Mouse (Mus musculus): ENCODE measurements around the gene Fcgr4.

DNA sequence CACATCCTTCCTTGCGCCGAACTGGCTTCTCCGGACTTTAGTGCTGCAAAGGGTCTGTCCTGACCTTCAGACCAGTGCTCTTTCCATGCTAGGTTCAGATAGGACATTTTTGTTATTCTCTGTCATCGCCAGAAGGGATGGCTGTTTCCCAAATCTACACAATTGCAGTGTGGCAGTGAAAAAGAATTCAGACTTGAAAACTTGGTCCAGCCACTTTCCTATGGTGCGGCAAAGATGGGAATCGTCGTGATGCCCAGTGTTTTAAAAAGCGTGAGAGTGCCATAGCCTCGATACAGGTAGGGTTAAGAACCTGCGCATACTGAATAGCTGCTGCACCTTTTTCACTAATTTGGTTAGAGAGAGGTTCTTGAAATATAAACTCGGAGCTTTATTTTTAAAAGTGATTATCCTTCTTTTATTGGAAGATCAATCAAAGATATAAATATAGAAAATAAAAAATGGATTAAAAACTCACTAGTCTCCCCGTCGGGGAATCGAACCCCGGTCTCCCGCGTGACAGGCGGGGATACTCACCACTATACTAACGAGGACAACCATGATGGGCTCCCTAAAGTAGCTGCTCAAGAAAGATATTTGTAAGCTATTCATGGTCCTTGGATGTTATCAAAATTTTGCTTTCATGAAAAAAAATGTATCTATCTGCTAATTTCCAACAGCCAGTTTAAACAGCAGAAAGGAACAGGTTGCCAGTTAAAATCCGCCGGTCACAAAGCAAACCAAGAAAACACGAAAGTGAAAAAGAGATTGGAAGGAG lies 18.0 kb downstream of the Fcgr4 start:
- no peak for TF ChIP-seq CTCF (IDR thresholded peaks at IDR 0.05; ENCODE audit: low read depth)
- no peak for TF ChIP-seq EP300 (optimal IDR thresholded peaks at IDR 0.05)
